Mouse (Mus musculus) heart, embryonic 12.5 days (tissue): ENCODE results near the gene Trmt1. TPM values are rescaled to one million over a fixed set of nuclear protein-coding genes. Genes with fewer than 3 reads are reported as not detected.
A peak's percentile ranks its signal among the peaks of the same experiment; 100 is the strongest.
"Not testable (repeated sequence)": the region's sequence is repeated elsewhere in the genome, so short reads cannot be mapped to it uniquely, and the experiment has no call there.

Experiments
- ATAC-seq: fragments of 200-750 bp; cut with Nextera tagmentation; 2 replicates; pipeline ENCODE4 v1.8.0; 2017; ENCODE audit warnings: moderate TSS enrichment, moderate library complexity; ENCODE audit not compliant: insufficient number of reproducible peaks, low FRiP score
- H3K27ac ChIP-seq: fragments of 300-500 bp; sonication (generic); 2 replicates; pipeline ENCODE4 v1.5.1; 2016; ENCODE audit warnings: mild to moderate bottlenecking, moderate library complexity; ENCODE audit not compliant: poor library complexity, severe bottlenecking
- H3K27me3 ChIP-seq: fragments of 300-500 bp; sonication (generic); replicated peaks from 2 replicates; pipeline ENCODE4 v1.6.1; 2016; ENCODE audit warnings: mild to moderate bottlenecking, moderate library complexity
- H3K36me3 ChIP-seq: fragments of 300-500 bp; sonication (generic); 2 replicates; pipeline ENCODE4 v1.6.1; 2016; ENCODE audit warnings: mild to moderate bottlenecking, moderate library complexity
- H3K4me1 ChIP-seq: fragments of 300-500 bp; sonication (generic); replicated peaks from 2 replicates; pipeline ENCODE4 v1.6.1; 2016; ENCODE audit warnings: mild to moderate bottlenecking
- H3K4me2 ChIP-seq: fragments of 300-500 bp; sonication (generic); 2 replicates; pipeline ENCODE4 v1.6.1; 2016; ENCODE audit warnings: mild to moderate bottlenecking, moderate library complexity
- H3K4me3 ChIP-seq: fragments of 300-500 bp; sonication (generic); 2 replicates; pipeline ENCODE4 v1.5.1; 2016; ENCODE audit warnings: mild to moderate bottlenecking
- H3K9ac ChIP-seq: fragments of 300-500 bp; sonication (generic); 2 replicates; pipeline ENCODE4 v1.6.1; 2016; ENCODE audit warnings: mild to moderate bottlenecking, moderate library complexity
- H3K9me3 ChIP-seq: fragments of 300-500 bp; sonication (generic); replicated peaks from 2 replicates; pipeline ENCODE4 v1.6.1; 2016; ENCODE audit warnings: mild to moderate bottlenecking, moderate library complexity
- WGBS: fragments of 180-500 bp; shearing (Covaris S2); methylation state at CpG from one replicate; pipeline ENCODE4 v1.1.7; 2016; 5-methylcytosine and 5-hydroxymethylcytosine counted together
- polyA plus RNA-seq: library from polyadenylated mRNA; unstranded; fragments of >200 nt; fragmentation: Nextera tagmentation; extraction: Ambion mirVana; gene quantifications from 2 replicates; pipeline ENCODE4 v1.2.1, GENCODE M21; 2016

Gene Trmt1
- polyA plus RNA-seq, 1 experiment from 2014 or later: 49.5 TPM

DNA sequence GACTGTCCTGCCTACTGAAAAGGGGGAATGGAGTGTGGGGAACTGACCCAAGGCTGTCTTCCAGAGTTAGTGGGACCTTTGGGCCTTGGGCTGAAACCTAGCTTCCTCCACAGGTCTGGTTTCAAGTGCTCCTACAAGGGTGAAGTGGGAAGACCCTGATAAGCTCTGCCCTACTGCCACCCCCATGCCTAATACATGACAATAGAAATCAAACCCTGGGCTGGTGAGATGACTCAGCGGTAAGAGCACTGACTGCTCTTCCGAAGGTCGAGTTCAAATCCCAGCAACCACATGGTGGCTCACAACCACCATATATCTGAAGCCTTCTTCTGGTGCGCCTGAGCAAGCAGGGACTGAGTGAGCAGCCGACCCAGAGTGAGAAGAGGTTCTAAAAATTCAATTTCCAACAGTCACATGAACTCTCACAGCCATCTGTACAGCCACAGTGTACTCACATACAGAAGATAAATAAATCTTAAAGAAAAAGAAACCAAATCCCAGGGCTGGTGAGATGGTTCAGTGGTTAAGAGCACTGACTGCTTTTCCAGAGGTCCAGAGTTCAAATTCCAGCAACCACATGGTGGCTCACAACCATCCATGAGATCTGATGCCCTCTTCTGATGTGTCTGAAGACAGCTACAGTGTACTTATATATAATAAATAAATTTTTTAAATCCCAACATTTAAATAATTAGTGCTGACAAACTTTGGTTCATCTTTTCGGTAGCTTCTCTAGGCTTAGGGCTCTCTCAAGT is 17.2 kb upstream of the Trmt1 start:
- 71% methylated on average over 6 of the region's 6 CpGs for WGBS
- Histone ChIP-seq H3K9me3 (no peaks in the 10 kb centered on the region), H3K4me2 (no peak overlapping the region), H3K4me3 (no peak overlapping the region), H3K27me3 (no peaks in the 10 kb centered on the region), H3K9ac (no peak overlapping the region), H3K27ac (no peak overlapping the region), H3K36me3 (peaks cover 51% of the 10 kb centered on the region), H3K4me1 (peaks cover 8% of the 10 kb centered on the region; the same call in 1 of the 2 replicates)
- ATAC-seq: no peak

DNA sequence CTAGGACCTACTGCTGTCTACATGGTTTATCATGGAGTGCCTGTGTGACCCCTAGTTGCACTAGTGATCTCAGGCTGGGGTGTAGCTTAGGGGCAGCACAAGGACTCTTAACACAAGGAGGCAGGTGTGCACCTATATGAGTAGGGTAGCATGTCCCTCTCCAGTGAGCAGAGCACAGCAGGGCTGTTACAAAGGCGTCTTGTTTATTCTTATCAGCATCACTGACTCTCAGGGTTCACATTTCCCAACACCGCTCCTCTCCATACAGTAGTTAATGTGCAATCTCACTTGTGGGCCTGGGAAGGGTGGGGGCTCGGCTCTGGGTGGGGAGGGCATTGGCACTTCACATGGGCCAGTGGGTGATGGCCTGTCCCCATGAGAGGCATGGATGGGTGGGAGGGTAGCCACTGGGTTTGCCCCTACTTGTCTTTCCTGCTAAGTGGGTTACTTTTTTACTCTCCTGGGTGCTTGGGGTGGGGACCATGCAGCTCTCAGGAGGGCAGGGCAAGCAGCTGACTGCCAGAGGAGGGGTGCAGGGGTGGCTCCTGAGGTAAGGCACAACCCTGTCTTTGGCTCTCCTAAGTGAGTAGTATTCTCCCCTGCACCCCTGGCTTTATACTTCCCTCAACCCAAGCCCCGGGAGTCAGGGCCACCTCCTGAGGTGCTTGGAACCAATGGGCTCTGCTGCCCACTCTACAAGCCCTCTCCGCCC is 15.7 kb upstream of the Trmt1 start:
- not testable (repeated sequence) for H3K27ac ChIP-seq, H3K4me1 ChIP-seq, H3K9me3 ChIP-seq, ATAC-seq, H3K27me3 ChIP-seq, H3K4me3 ChIP-seq, H3K9ac ChIP-seq, H3K4me2 ChIP-seq
- H3K36me3 ChIP-seq: peaks cover 67% of the 10 kb centered on the region
- 78% methylated on average over 5 of the region's 5 CpGs for WGBS

DNA sequence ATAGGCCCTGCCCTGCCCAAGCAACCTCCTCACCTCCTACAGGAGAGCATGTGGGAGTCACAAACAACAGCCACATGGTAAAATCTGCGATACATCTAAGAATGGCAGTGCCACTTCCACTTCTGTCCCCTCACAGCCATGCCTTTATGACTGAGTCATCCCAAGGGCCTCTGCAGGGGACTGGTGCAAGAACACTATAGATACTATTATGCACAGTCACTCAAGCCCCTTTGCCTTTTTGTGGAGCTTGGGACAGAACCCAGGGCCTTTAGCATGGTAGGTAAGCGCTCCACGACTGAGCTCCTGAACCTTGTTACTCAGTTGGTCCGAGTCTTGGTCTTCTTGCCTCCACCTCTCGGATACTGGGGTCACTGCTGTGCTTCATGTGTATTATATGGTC is 8.8 kb upstream of the Trmt1 start:
- H3K36me3 ChIP-seq: peaks cover 60% of the 10 kb centered on the region

DNA sequence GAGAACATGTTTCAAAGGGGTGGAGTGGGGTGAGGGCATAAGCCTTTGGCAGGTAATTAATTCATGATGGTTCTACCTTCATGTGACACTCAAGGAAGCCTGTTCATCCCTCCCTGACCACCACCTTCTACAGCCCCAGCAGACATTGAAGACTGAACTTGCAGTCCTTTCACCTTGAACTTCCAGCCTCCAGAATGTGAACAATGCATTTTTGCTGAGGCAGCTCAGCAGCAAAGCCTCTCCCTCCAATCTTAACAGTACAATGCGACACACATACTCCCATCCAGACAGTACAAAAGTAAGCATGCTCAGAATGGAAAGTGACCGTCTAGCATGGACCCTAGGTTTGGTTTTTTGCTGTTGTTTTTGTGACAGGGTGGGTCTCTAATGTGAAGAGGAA is 4.6 kb upstream of the Trmt1 start:
- Histone ChIP-seq H3K36me3 (peaks cover 23% of the 10 kb centered on the region), H3K4me2 (no peak overlapping the region), H3K4me1 (peaks cover 49% of the 10 kb centered on the region), H3K4me3 (no peak overlapping the region), H3K27ac (no peak overlapping the region; the same call in 1 of the 2 replicates), H3K9ac (no peak overlapping the region), H3K9me3 (no peaks in the 10 kb centered on the region), H3K27me3 (no peaks in the 10 kb centered on the region)
- ATAC-seq: no peak
- 64% methylated on average over 2 of the region's 2 CpGs for WGBS

More for the DNA sequence above, 8.8 kb upstream of the Trmt1 start:
- Histone ChIP-seq H3K27me3 (no peaks in the 10 kb centered on the region), H3K4me2 (no peak overlapping the region), H3K27ac (no peak overlapping the region), H3K4me1 (peaks cover 20% of the 10 kb centered on the region), H3K9ac (no peak overlapping the region), H3K9me3 (no peaks in the 10 kb centered on the region), H3K4me3 (no peak overlapping the region)
- no peak for ATAC-seq
- WGBS: 86% methylated on average over 5 of the region's 5 CpGs

DNA sequence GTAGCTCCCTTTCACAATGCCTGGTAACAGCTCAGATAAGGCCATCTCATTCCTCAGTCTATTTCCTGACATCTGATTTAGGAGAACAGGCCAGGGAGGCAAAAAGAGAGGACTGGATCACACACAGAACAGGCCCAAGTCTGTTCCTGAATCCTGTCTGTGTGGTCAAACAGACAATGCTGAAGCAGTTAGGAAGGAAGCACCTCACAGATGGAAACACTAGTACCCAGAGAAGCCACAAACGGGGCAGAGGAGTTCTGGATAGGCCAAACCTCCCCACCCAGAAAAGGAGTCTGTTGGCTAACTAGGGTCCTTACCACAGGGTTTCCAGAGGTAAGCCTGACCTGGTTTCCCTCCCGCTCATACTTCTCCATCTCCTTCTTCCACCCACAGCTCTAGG is 3.9 kb upstream of the Trmt1 start:
- ATAC-seq: no peak
- H3K4me3 ChIP-seq: no peak overlapping the region
- no peak overlapping the region for H3K4me2 ChIP-seq
- peak overlapping the region; percentile 24; the same call in 1 of the 2 replicates for H3K9ac ChIP-seq
- H3K27me3 ChIP-seq: no peaks in the 10 kb centered on the region
- WGBS: 71% methylated on average over 2 of the region's 2 CpGs
- H3K4me1 ChIP-seq: peaks cover 49% of the 10 kb centered on the region
- H3K36me3 ChIP-seq: peaks cover 17% of the 10 kb centered on the region
- no peaks in the 10 kb centered on the region for H3K9me3 ChIP-seq
- peak overlapping the region; percentile 32; the same call in 1 of the 2 replicates for H3K27ac ChIP-seq

DNA sequence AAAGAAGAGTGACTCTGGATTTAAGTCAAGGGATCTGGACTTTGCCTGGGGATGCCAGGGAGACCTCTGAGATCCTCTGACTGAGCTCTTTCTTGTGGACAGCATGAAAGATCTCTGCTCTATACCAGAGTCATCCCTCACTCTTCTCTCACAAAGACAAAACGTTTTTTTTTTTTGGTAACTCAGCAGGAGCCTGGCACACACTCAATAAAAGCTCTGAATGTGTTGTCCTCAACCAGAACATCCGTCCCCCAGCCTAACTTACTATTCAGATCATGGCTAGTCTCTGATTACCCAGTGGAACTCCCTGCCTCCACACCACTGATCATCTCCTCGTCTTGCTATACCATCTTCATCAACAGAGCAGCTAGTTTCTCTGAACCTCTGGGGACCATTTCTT is 1.6 kb upstream of the Trmt1 start:
- H3K4me1 ChIP-seq: peaks cover 56% of the 10 kb centered on the region
- no peak overlapping the region for H3K4me3 ChIP-seq
- peaks cover 17% of the 10 kb centered on the region for H3K36me3 ChIP-seq
- H3K9ac ChIP-seq: no peak overlapping the region
- no peak overlapping the region for H3K27ac ChIP-seq
- H3K27me3 ChIP-seq: no peaks in the 10 kb centered on the region
- H3K9me3 ChIP-seq: no peaks in the 10 kb centered on the region
- H3K4me2 ChIP-seq: no peak overlapping the region
- 70% methylated on average over 3 of the region's 3 CpGs for WGBS
- ATAC-seq: no peak

DNA sequence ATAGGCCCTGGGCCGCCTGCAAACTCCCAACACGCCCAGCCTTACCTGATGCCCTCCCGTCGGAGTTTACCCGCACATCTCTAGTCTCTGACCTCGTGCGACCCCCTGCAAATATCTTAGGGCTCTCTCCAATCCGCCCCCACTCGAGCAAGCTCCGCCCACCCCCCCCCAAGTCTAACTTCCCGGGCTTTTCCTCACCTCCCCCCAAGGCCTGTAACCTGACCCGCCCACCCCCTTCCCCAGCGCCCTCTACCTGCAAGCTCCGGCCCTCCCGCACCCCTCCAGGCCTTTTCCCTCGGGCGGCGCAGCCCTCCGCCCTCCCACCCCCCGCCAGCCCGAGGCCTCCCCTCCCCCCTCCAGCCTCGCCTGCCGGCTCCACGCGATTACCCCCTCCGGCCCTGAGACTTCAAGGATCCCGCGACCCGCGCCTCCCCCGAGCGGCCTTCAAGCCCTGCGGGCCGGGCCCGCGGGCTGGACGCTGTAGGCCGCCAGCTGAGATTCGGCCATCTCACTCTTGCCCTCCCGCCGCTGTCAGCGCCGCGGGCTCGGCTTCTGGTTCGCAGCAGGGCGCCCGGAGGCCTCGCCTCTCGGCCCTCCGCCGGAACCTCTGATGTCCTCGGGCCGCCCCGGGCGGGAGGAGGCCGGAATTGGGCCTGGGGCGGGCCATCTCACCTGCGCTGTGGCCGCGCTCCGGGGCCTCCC is 1.0 kb downstream of the Trmt1 start:
- H3K36me3 ChIP-seq: peaks cover 21% of the 10 kb centered on the region
- H3K27ac ChIP-seq: peak overlapping the region; percentile 93
- peaks cover 53% of the 10 kb centered on the region for H3K4me1 ChIP-seq
- no peaks in the 10 kb centered on the region for H3K9me3 ChIP-seq
- no peaks in the 10 kb centered on the region for H3K27me3 ChIP-seq
- WGBS: under 1% methylated on average over 57 of the region's 62 CpGs
- H3K4me2 ChIP-seq: peak overlapping the region; percentile 96
- peak; percentile 72 for ATAC-seq
- peak overlapping the region; percentile 88 for H3K4me3 ChIP-seq
- H3K9ac ChIP-seq: peak overlapping the region; percentile 96

DNA sequence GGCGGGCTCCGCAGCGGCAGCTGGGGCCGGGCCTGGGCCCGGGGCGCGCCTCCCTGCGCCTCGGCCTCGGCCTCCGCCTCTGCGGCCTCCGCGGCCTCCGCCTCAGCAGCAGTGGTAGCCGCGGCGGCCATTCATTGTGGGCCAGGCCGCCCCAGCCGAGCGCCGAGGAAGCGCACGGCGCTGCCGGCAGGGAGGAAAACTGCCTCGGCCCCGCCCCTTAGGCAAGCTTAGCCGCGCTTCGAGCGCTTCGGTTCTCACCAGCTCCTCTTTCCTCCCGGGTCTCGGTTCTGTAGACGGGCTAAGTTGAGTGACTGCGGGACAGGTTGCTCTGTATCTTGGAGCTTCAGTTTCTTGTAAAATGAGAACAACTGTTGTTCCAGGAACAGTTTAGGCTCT is 1.6 kb downstream of the Trmt1 start, which contains the start of gene Nacc1:
TSS of gene Nacc1 (minus strand) at position 158 of the 396 bp plus-strand sequence.
- Histone ChIP-seq H3K4me1 (peaks cover 48% of the 10 kb centered on the region), H3K4me2 (peak within 1 kb of the TSS; percentile 96), H3K9ac (peak within 1 kb of the TSS; percentile 96), H3K27me3 (no peaks in the 10 kb centered on the region), H3K36me3 (peaks cover 21% of the 10 kb centered on the region), H3K4me3 (peak within 1 kb of the TSS; percentile 89), H3K27ac (peak within 1 kb of the TSS; percentile 93), H3K9me3 (no peaks in the 10 kb centered on the region)
- WGBS: under 1% methylated on average over 37 of the region's 37 CpGs
- ATAC-seq: peak; percentile 79

DNA sequence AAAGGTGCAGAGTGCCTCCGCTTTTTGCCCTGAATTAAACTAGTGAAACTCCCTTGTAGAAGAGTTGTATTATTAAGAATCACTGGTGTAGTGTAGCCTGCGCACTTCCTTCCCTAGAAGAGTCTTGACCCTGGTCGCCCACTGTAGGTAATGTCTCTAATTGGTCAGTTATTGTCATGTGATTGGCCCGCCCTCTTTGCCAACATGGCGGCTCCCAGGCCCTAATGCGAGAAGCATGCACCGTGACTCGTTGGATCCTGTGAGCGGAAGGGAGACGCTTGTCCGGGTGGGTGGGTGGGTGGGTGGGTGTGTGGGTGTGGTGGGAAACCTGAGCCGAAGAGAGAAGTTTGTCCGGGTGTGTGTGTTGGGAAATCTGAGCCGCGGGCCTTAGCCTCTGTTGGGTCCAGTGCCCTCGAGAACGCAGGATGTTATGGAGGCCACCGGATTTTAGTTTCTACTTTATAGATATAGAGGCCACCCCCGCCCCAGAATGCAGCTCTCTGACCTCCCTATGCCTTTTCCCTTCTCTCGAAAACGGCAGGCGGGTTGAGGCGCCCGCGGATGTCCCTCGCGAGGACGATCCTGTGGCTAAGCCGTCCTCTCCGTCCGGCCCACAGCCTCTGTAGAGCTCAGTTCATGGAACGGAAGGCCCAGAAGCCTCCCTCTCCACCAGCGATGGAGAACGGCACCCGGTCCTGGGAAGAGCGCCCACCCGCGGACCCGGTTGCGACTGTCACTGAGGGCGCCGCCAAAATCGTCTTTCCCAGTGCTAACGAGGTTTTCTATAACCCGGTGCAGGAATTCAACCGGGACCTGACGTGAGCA is 3.2 kb downstream of the Trmt1 start:
- no peaks in the 10 kb centered on the region for H3K27me3 ChIP-seq
- peak overlapping the region; percentile 96 for H3K4me2 ChIP-seq
- peaks cover 34% of the 10 kb centered on the region for H3K36me3 ChIP-seq
- peak overlapping the region; percentile 66 for H3K27ac ChIP-seq
- H3K4me3 ChIP-seq: peak overlapping the region; percentile 89
- peaks cover 42% of the 10 kb centered on the region for H3K4me1 ChIP-seq
- ATAC-seq: peak; percentile 86
- H3K9me3 ChIP-seq: no peaks in the 10 kb centered on the region
- H3K9ac ChIP-seq: peak overlapping the region; percentile 86
- under 1% methylated on average over 47 of the region's 47 CpGs for WGBS

DNA sequence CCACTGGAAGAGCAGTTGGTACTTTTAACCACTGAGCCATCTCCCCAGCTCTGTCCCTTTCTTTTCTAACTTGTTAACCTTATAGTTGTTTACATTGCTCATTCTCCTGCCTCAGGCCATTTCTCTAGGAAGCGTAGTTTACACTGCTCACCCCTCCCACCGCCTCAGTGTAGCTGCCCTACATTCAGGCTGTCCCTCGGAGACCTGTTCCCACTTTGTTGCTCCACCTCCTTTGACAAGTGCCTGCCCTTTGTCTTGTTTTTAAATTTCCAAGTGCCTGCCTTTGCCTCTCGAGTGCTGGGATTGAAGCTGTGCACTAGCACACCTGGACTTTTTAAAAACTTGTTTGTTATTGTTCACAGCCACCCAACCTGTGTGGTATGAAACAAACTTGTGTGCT is 7.2 kb downstream of the Trmt1 start:
- no peak overlapping the region for H3K4me3 ChIP-seq
- peaks cover 73% of the 10 kb centered on the region for H3K36me3 ChIP-seq
- WGBS: 60% methylated on average over 4 of the region's 4 CpGs
- no peak overlapping the region for H3K4me2 ChIP-seq
- no peaks in the 10 kb centered on the region for H3K9me3 ChIP-seq
- peaks cover 19% of the 10 kb centered on the region for H3K4me1 ChIP-seq
- H3K27ac ChIP-seq: no peak overlapping the region
- ATAC-seq: no peak
- H3K27me3 ChIP-seq: no peaks in the 10 kb centered on the region
- H3K9ac ChIP-seq: no peak overlapping the region
